Mouse (Mus musculus): ENCODE measurements around the gene Gm43517. TPM values are rescaled to one million over a fixed set of nuclear protein-coding genes. Genes with fewer than 3 reads are reported as not detected.

The Gm43517 gene
- polyA plus RNA-seq, 2 experiments: not detected

- TF ChIP-seq CTCF (IDR thresholded peaks at IDR 0.05; ENCODE audit: low read depth) (no peak), EP300 (IDR thresholded peaks at IDR 0.05; ENCODE audit: low read depth) (no peak)
- 2% methylated on average over 15 of the region's 15 CpGs for WGBS (ENCODE audit: insufficient replicate concordance)
- Histone ChIP-seq H3K36me3 (replicated peaks; ENCODE audit: control insufficient read depth, insufficient read depth, low read depth) (no peaks in the 10 kb centered on the region), H3K4me2 (ENCODE audit: low read depth) (no peak overlapping the region), H3K4me1 (replicated peaks; ENCODE audit: control insufficient read depth in 2 of 2, insufficient read depth in 2 of 2, low read length in 1 of 2) (no peaks in the 10 kb centered on the region), H3K9me3 (ENCODE audit: control insufficient read depth, low read length) (no peaks in the 10 kb centered on the region), H3K27me3 (ENCODE audit: control insufficient read depth, insufficient read depth, low read length) (peaks cover 88% of the 10 kb centered on the region), H3K27ac (no peak overlapping the region), H3K4me3 (ENCODE audit: insufficient read depth in 1 of 2, low read depth in 2 of 2, low read length in 2 of 2) (no peak overlapping the region), H3K9ac (replicated peaks) (no peak overlapping the region)
- ATAC-seq (ENCODE audit: insufficient read depth) (no peak), DNase-seq (ENCODE audit: low read depth in 3 of 3, low spot score in 3 of 3) (no peak)
Observed at GRCm38 (mm10) chr12:49377281-49377970, 7.5 kb upstream of the Gm43517 start.

- Histone ChIP-seq H3K27me3 (ENCODE audit: control insufficient read depth, insufficient read depth, low read length) (peaks cover 94% of the 10 kb centered on the region), H3K36me3 (replicated peaks; ENCODE audit: control insufficient read depth, insufficient read depth, low read depth) (no peaks in the 10 kb centered on the region), H3K9ac (replicated peaks) (no peak overlapping the region), H3K4me3 (ENCODE audit: insufficient read depth in 1 of 2, low read depth in 2 of 2, low read length in 2 of 2) (no peak overlapping the region), H3K9me3 (ENCODE audit: control insufficient read depth, low read length) (no peaks in the 10 kb centered on the region), H3K4me2 (ENCODE audit: low read depth) (no peak overlapping the region), H3K4me1 (replicated peaks; ENCODE audit: control insufficient read depth in 2 of 2, insufficient read depth in 2 of 2, low read length in 1 of 2) (no peaks in the 10 kb centered on the region), H3K27ac (no peak overlapping the region)
- TF ChIP-seq CTCF (IDR thresholded peaks at IDR 0.05; ENCODE audit: low read depth) (no peak), EP300 (IDR thresholded peaks at IDR 0.05; ENCODE audit: low read depth) (no peak)
- WGBS (ENCODE audit: insufficient replicate concordance): 4% methylated on average over 1 of the region's 1 CpGs
- no peak for DNase-seq (ENCODE audit: low read depth in 3 of 3, low spot score in 3 of 3)
- ATAC-seq (ENCODE audit: insufficient read depth): no peak
Observed at GRCm38 (mm10) chr12:49378920-49379319, 6.1 kb upstream of the Gm43517 start.

GRCm38 (mm10) chr12:49379446-49379845, 5.5 kb upstream of the Gm43517 start:
- peaks cover 93% of the 10 kb centered on the region for H3K27me3 ChIP-seq (ENCODE audit: control insufficient read depth, insufficient read depth, low read length)
- DNase-seq (ENCODE audit: low read depth in 3 of 3, low spot score in 3 of 3): no peak
- 4% methylated on average over 11 of the region's 11 CpGs for WGBS (ENCODE audit: insufficient replicate concordance)
- H3K27ac ChIP-seq: no peak overlapping the region
- H3K36me3 ChIP-seq (replicated peaks; ENCODE audit: control insufficient read depth, insufficient read depth, low read depth): no peaks in the 10 kb centered on the region
- H3K4me1 ChIP-seq (replicated peaks; ENCODE audit: control insufficient read depth in 2 of 2, insufficient read depth in 2 of 2, low read length in 1 of 2): no peaks in the 10 kb centered on the region
- H3K9me3 ChIP-seq (ENCODE audit: control insufficient read depth, low read length): no peaks in the 10 kb centered on the region
- no peak for TF ChIP-seq EP300 (IDR thresholded peaks at IDR 0.05; ENCODE audit: low read depth)
- no peak for TF ChIP-seq CTCF (IDR thresholded peaks at IDR 0.05; ENCODE audit: low read depth)
- H3K9ac ChIP-seq (replicated peaks): no peak overlapping the region
- no peak overlapping the region for H3K4me3 ChIP-seq (ENCODE audit: insufficient read depth in 1 of 2, low read depth in 2 of 2, low read length in 2 of 2)
- H3K4me2 ChIP-seq (ENCODE audit: low read depth): no peak overlapping the region
- ATAC-seq (ENCODE audit: insufficient read depth): no peak

GRCm38 (mm10) chr12:49380442-49380841, 4.5 kb upstream of the Gm43517 start:
- Histone ChIP-seq H3K4me2 (ENCODE audit: low read depth) (no peak overlapping the region), H3K27me3 (ENCODE audit: control insufficient read depth, insufficient read depth, low read length) (peaks cover 96% of the 10 kb centered on the region), H3K9me3 (ENCODE audit: control insufficient read depth, low read length) (no peaks in the 10 kb centered on the region), H3K9ac (replicated peaks) (no peak overlapping the region), H3K27ac (no peak overlapping the region), H3K4me1 (replicated peaks; ENCODE audit: control insufficient read depth in 2 of 2, insufficient read depth in 2 of 2, low read length in 1 of 2) (no peaks in the 10 kb centered on the region), H3K4me3 (ENCODE audit: insufficient read depth in 1 of 2, low read depth in 2 of 2, low read length in 2 of 2) (no peak overlapping the region), H3K36me3 (replicated peaks; ENCODE audit: control insufficient read depth, insufficient read depth, low read depth) (no peaks in the 10 kb centered on the region)
- ATAC-seq (ENCODE audit: insufficient read depth) (no peak), DNase-seq (ENCODE audit: low read depth in 3 of 3, low spot score in 3 of 3) (no peak)
- WGBS (ENCODE audit: insufficient replicate concordance): 5% methylated on average over 4 of the region's 4 CpGs
- TF ChIP-seq CTCF (IDR thresholded peaks at IDR 0.05; ENCODE audit: low read depth): no peak

- H3K4me1 ChIP-seq (replicated peaks; ENCODE audit: control insufficient read depth in 2 of 2, insufficient read depth in 2 of 2, low read length in 1 of 2): no peaks in the 10 kb centered on the region
- TF ChIP-seq EP300 (IDR thresholded peaks at IDR 0.05; ENCODE audit: low read depth) (no peak), CTCF (IDR thresholded peaks at IDR 0.05; ENCODE audit: low read depth) (no peak)
- ATAC-seq (ENCODE audit: insufficient read depth) (no peak), DNase-seq (ENCODE audit: low read depth in 3 of 3, low spot score in 3 of 3) (no peak)
- WGBS (ENCODE audit: insufficient replicate concordance): 3% methylated on average over 4 of the region's 4 CpGs
- no peak overlapping the region for H3K4me3 ChIP-seq (ENCODE audit: insufficient read depth in 1 of 2, low read depth in 2 of 2, low read length in 2 of 2)
- H3K27ac ChIP-seq: no peak overlapping the region
- no peak overlapping the region for H3K4me2 ChIP-seq (ENCODE audit: low read depth)
- H3K9me3 ChIP-seq (ENCODE audit: control insufficient read depth, low read length): no peaks in the 10 kb centered on the region
- no peaks in the 10 kb centered on the region for H3K36me3 ChIP-seq (replicated peaks; ENCODE audit: control insufficient read depth, insufficient read depth, low read depth)
- H3K27me3 ChIP-seq (ENCODE audit: control insufficient read depth, insufficient read depth, low read length): peaks cover 96% of the 10 kb centered on the region
- no peak overlapping the region for H3K9ac ChIP-seq (replicated peaks)
Observed at GRCm38 (mm10) chr12:49381031-49381525, 3.9 kb upstream of the Gm43517 start.
